Mouse (Mus musculus) heart, embryonic 12.5 days (tissue): ENCODE measurements at regions not wholly inside any gene's neighbourhood (a gene's known extent, or its start where the extent isn't known, plus 50 kb on each side); places are given as distances from the start of the nearest gene placed in this dataset.

Source experiments
- ATAC-seq: fragments of 200-750 bp; cut with Nextera tagmentation; 2 replicates; pipeline ENCODE4 v1.8.0; 2017; ENCODE audit warnings: moderate TSS enrichment, moderate library complexity; ENCODE audit not compliant: insufficient number of reproducible peaks, low FRiP score
- H3K27ac ChIP-seq: fragments of 300-500 bp; sonication (generic); 2 replicates; pipeline ENCODE4 v1.5.1; 2016; ENCODE audit warnings: mild to moderate bottlenecking, moderate library complexity; ENCODE audit not compliant: poor library complexity, severe bottlenecking
- H3K27me3 ChIP-seq: fragments of 300-500 bp; sonication (generic); replicated peaks from 2 replicates; pipeline ENCODE4 v1.6.1; 2016; ENCODE audit warnings: mild to moderate bottlenecking, moderate library complexity
- H3K36me3 ChIP-seq: fragments of 300-500 bp; sonication (generic); 2 replicates; pipeline ENCODE4 v1.6.1; 2016; ENCODE audit warnings: mild to moderate bottlenecking, moderate library complexity
- H3K4me1 ChIP-seq: fragments of 300-500 bp; sonication (generic); replicated peaks from 2 replicates; pipeline ENCODE4 v1.6.1; 2016; ENCODE audit warnings: mild to moderate bottlenecking
- H3K4me2 ChIP-seq: fragments of 300-500 bp; sonication (generic); 2 replicates; pipeline ENCODE4 v1.6.1; 2016; ENCODE audit warnings: mild to moderate bottlenecking, moderate library complexity
- H3K4me3 ChIP-seq: fragments of 300-500 bp; sonication (generic); 2 replicates; pipeline ENCODE4 v1.5.1; 2016; ENCODE audit warnings: mild to moderate bottlenecking
- H3K9ac ChIP-seq: fragments of 300-500 bp; sonication (generic); 2 replicates; pipeline ENCODE4 v1.6.1; 2016; ENCODE audit warnings: mild to moderate bottlenecking, moderate library complexity
- H3K9me3 ChIP-seq: fragments of 300-500 bp; sonication (generic); replicated peaks from 2 replicates; pipeline ENCODE4 v1.6.1; 2016; ENCODE audit warnings: mild to moderate bottlenecking, moderate library complexity
- WGBS: fragments of 180-500 bp; shearing (Covaris S2); methylation state at CpG from one replicate; pipeline ENCODE4 v1.1.7; 2016; 5-methylcytosine and 5-hydroxymethylcytosine counted together

DNA sequence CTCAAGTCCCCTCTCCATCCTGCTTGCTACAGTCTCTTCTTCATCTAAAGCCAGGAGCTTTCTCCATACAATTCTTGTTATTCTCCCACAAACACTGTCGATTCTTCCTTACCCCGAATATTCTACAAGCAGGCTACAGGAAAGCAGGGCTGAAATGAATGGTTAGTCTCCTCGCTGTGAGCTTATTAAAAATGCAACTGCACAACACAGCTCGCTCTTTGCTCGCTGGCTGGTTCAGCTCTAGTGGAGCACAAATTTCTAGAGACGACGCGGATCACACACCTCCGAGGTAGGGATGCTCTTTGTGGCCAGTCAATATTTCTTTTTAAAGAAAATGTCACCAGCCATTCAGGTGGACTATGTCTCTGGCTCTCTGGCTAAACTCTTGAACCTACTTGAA is 425.9 kb downstream of the Nedd1 start:
- no peaks in the 10 kb centered on the region for H3K36me3 ChIP-seq
- no peak overlapping the region for H3K9ac ChIP-seq
- ATAC-seq: no peak
- WGBS: 89% methylated on average over 9 of the region's 9 CpGs
- H3K9me3 ChIP-seq: no peaks in the 10 kb centered on the region
- no peak overlapping the region for H3K4me3 ChIP-seq
- no peaks in the 10 kb centered on the region for H3K27me3 ChIP-seq
- H3K27ac ChIP-seq: no peak overlapping the region
- no peak overlapping the region for H3K4me2 ChIP-seq
- H3K4me1 ChIP-seq: no peaks in the 10 kb centered on the region

DNA sequence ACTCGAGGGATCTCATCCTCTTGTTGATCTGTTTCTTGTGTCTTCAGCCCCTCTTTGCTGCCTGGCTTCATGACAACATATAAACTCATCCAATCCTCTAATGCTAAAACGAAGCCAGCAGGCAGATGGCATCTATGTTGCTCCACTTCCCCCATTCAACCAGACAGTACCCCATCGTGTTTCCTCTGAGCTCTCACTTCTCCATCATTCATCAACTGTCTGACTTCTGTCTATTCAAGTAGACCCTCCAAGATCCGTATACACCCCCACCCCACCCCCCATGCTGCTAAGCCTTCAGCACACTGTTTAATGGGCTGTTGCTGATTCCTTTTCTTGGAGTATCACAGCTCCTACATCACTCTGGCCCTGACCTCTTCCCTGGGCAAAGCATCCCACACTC is 429.0 kb downstream of the Nedd1 start:
- Histone ChIP-seq H3K9ac (no peak overlapping the region), H3K27me3 (no peaks in the 10 kb centered on the region), H3K4me1 (no peaks in the 10 kb centered on the region), H3K27ac (no peak overlapping the region), H3K4me2 (no peak overlapping the region), H3K36me3 (no peaks in the 10 kb centered on the region), H3K9me3 (no peaks in the 10 kb centered on the region), H3K4me3 (no peak overlapping the region)
- WGBS: 60% methylated on average over 4 of the region's 4 CpGs
- no peak for ATAC-seq

DNA sequence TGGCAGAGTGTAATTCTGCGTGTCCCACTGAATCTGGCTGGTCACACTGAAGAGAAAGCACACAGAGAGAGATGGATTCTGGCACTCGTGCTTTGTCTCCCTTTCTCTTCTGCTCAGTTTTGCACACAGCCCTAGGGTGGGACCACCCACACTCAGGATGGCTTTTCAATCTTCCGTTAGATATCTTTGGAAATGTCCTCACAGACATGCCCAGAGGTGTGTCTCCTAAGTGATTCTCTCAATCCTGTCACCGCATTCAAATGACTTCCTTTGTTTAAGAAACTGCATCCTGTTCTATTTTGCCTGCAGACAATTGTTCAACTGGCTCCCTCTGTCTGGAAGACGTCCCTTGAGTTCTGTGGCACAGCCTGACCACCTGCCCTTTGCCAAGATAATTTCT is 433.0 kb downstream of the Nedd1 start:
- Histone ChIP-seq H3K9ac (no peak overlapping the region), H3K36me3 (no peaks in the 10 kb centered on the region), H3K9me3 (no peaks in the 10 kb centered on the region), H3K27ac (no peak overlapping the region), H3K27me3 (no peaks in the 10 kb centered on the region), H3K4me1 (no peaks in the 10 kb centered on the region), H3K4me2 (no peak overlapping the region), H3K4me3 (no peak overlapping the region)
- 57% methylated on average over 5 of the region's 5 CpGs for WGBS
- no peak for ATAC-seq

DNA sequence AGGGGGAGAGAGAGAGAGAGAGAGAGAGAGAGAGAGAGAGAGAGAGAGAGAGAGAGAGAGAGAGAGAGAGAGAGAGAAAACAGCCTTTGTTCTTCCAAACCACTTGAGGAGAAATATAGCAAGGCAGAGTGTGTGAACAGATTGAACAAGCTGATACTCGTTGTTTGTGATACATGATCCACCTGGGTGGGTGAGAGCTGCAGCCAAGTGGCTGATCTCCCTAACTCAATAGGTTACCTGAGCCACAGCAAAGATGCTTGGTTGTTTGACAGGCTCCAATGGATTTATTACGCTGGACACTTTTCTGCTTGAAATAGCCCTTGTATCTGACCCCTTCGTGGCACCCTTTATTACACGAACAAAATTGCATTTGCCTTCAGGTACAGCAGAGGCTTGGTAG is 438.0 kb downstream of the Nedd1 start:
- no peak for ATAC-seq
- H3K4me2 ChIP-seq: no peak overlapping the region
- no peak overlapping the region for H3K9ac ChIP-seq
- no peaks in the 10 kb centered on the region for H3K9me3 ChIP-seq
- H3K27me3 ChIP-seq: no peaks in the 10 kb centered on the region
- H3K4me1 ChIP-seq: no peaks in the 10 kb centered on the region
- H3K4me3 ChIP-seq: no peak overlapping the region
- WGBS: 68% methylated on average over 4 of the region's 4 CpGs
- H3K36me3 ChIP-seq: no peaks in the 10 kb centered on the region
- H3K27ac ChIP-seq: no peak overlapping the region

DNA sequence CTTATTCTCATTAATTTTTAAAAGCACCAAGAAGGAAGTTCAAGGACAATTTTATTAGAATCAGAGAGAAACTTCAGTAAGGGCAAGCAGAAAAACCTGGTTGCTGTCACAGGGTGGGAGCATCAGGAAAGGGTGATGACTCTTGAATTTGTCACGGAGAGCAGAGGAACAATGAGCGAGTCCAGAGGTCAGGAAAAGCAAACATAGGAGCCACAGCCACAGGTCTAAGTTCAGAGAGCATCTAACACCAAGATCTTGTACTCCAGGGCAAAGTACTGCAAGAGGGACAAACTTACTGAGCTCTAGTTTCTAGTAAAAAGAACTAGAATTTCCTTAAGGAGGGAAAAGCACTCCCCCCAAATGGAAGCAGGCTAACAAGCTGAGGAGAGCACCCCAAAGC is 444.2 kb downstream of the Nedd1 start:
- no peak overlapping the region for H3K9ac ChIP-seq
- no peaks in the 10 kb centered on the region for H3K36me3 ChIP-seq
- H3K4me1 ChIP-seq: no peaks in the 10 kb centered on the region
- no peak overlapping the region for H3K4me3 ChIP-seq
- ATAC-seq: no peak
- no peak overlapping the region for H3K4me2 ChIP-seq
- 49% methylated on average over 2 of the region's 2 CpGs for WGBS
- H3K27ac ChIP-seq: no peak overlapping the region
- no peaks in the 10 kb centered on the region for H3K9me3 ChIP-seq
- no peaks in the 10 kb centered on the region for H3K27me3 ChIP-seq

DNA sequence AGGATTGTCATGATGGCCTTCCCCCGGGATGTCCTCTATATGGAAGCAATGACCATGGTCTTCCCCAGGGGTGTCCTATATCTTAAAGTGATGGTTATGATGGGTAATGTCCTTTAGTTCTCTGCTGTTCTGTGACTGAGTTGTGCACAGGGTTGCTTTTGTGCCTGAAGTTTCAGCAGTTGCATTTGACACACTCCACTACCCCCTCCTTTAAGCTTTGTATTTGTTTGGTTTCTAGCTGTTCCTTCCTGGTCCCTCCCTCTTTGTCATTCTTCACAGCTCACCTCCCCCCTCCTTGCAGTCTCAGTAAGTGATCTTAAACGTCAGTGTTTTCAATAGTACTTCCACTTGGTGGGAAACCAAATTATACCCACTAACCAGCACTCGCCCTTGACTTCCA is 464.4 kb downstream of the Nedd1 start:
- Histone ChIP-seq H3K9me3 (no peaks in the 10 kb centered on the region), H3K9ac (no peak overlapping the region), H3K4me1 (peaks cover 4% of the 10 kb centered on the region; the same call in 1 of the 2 replicates), H3K4me2 (no peak overlapping the region), H3K27ac (no peak overlapping the region), H3K36me3 (no peaks in the 10 kb centered on the region), H3K4me3 (no peak overlapping the region), H3K27me3 (no peaks in the 10 kb centered on the region)
- ATAC-seq: no peak
- 55% methylated on average over 3 of the region's 3 CpGs for WGBS

DNA sequence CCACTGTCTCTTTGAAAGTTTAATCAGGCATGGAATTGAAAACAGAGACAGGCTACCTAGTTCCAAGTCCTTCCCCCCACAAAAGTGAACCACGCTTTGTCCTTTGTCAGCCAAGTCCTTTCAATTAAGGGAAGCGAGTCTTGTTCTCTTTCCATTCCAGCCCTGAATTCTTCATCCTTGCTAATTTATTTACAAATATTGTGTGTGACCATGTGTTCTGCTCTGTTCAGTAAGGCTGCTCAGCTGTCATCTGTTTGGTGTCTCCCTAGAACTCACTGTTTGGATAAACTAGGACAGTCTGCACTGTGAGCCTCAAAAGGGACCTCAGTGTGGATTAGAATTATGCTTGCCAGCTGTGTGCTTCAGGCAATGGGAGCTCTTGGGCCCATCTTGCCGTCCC is 473.6 kb downstream of the Nedd1 start:
- no peaks in the 10 kb centered on the region for H3K27me3 ChIP-seq
- no peak for ATAC-seq
- H3K4me3 ChIP-seq: no peak overlapping the region
- H3K27ac ChIP-seq: no peak overlapping the region
- no peaks in the 10 kb centered on the region for H3K4me1 ChIP-seq
- 79% methylated on average over 3 of the region's 3 CpGs for WGBS
- H3K9me3 ChIP-seq: no peaks in the 10 kb centered on the region
- H3K4me2 ChIP-seq: no peak overlapping the region
- H3K36me3 ChIP-seq: no peaks in the 10 kb centered on the region
- no peak overlapping the region for H3K9ac ChIP-seq

DNA sequence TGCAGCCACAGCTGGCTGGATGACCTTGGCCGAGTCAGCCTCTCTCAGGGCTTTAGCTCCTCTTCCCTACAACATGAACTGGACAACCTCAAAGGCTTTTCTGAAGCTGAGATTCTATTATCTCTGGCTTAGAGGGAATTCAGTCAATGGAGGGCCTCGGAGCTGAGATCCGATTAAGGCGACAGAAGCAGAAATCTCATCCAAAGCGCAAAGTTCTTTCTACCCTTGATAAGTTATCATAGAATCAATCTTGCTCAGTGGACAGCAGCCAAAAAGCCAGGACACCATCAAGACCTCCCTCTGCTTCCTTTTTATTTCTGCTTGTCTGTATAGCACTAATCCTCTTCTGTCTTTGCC is 474.8 kb downstream of the Nedd1 start:
- no peaks in the 10 kb centered on the region for H3K4me1 ChIP-seq
- no peaks in the 10 kb centered on the region for H3K36me3 ChIP-seq
- no peak overlapping the region for H3K9ac ChIP-seq
- 31% methylated on average over 5 of the region's 5 CpGs for WGBS
- no peak for ATAC-seq
- H3K9me3 ChIP-seq: no peaks in the 10 kb centered on the region
- no peak overlapping the region for H3K4me2 ChIP-seq
- H3K27ac ChIP-seq: no peak overlapping the region
- no peak overlapping the region for H3K4me3 ChIP-seq
- H3K27me3 ChIP-seq: no peaks in the 10 kb centered on the region

DNA sequence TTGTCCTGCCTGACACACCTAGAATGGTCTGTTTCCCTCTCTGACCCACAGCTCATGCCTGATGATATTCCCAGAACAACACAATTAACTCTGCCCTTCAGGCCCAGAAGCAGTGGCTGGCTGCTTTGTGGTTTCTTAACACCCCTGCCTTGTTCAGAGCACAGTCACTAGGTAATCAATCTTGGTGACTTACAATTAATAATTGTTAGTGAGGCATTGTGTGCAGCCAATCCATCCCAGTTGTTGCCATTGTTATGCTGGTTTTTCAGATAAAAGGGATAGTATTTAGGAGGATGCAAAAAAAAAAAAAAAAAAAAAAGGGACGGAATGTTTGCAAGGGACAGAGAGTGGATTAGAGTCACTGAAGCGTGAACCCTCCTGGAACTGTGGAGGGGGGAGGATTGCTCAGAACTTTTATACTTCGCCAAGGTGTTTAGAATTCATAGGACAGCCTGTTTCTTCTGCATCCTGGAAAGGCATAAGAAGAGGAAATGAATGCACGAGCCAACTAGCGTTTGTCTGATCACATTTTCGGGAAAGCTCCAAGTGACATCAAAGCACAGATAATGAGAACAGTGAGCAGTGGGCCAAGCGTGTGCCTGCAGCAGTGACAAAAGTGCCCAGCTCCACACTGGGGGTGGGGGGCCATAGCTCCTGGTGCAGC is 475.3 kb downstream of the Nedd1 start:
- Histone ChIP-seq H3K4me2 (no peak overlapping the region), H3K27ac (no peak overlapping the region), H3K9me3 (no peaks in the 10 kb centered on the region), H3K4me1 (no peaks in the 10 kb centered on the region), H3K9ac (no peak overlapping the region), H3K36me3 (no peaks in the 10 kb centered on the region), H3K4me3 (no peak overlapping the region), H3K27me3 (no peaks in the 10 kb centered on the region)
- 30% methylated on average over 7 of the region's 7 CpGs for WGBS
- no peak for ATAC-seq

DNA sequence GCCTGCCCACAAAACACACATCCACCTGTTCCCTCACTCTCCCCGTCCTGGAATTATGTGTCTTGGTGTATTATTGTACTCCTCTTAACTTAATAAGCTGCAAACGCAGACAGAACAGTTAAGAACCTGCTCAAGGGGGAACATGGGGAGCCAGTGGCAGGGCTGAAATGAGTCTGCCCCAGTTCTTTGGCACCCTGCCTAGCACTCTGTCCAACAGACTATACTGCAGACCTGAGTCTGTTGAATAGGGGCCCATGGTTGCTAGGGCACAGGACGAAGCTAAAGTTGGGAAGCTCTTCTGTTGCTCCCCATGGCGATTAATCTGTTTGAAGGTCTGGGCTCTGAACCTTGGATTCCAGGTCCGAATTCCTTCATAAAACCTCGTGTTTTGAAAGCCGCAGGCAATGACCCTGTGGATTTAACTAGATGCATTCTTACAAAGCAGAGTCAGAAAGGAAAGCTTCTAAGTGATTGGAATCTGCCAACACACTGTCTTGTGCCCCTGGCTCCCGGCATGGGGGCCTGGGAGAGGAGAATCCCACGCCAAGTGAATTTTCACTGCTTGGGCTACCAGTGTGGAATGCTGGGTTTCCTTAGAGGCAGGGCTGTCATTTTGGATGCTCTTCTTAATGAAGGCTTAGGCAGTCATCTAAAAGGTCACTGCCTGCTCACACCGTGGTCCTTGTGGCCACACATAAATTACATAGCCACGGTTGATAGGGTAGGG is 479.3 kb downstream of the Nedd1 start:
- Histone ChIP-seq H3K9ac (no peak overlapping the region), H3K27ac (no peak overlapping the region), H3K4me1 (no peaks in the 10 kb centered on the region), H3K36me3 (no peaks in the 10 kb centered on the region), H3K4me3 (no peak overlapping the region), H3K9me3 (no peaks in the 10 kb centered on the region), H3K4me2 (no peak overlapping the region), H3K27me3 (no peaks in the 10 kb centered on the region)
- ATAC-seq: no peak
- WGBS: 68% methylated on average over 11 of the region's 11 CpGs

DNA sequence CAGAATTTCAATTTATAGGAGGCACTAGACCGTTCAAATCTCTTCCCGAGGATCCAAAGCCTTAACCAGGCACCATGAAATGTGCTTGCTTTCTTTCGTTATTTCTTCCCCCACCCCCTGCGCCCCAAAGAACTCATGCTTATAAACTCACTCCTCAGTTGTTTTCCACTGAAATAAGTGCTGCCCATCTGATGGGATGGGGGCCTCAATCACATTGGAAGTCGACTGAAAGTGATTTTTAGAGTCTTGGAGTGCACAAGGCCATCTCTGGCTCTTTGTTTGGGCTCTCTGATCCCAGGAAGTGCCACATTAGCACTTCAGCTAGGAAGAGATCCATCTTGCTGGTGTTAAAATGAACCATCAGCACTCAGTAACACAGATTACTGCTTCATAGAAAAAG is 484.3 kb downstream of the Nedd1 start:
- no peak overlapping the region for H3K4me3 ChIP-seq
- no peaks in the 10 kb centered on the region for H3K36me3 ChIP-seq
- no peak overlapping the region for H3K9ac ChIP-seq
- H3K4me2 ChIP-seq: no peak overlapping the region
- no peak overlapping the region for H3K27ac ChIP-seq
- H3K27me3 ChIP-seq: no peaks in the 10 kb centered on the region
- H3K4me1 ChIP-seq: no peaks in the 10 kb centered on the region
- no peak for ATAC-seq
- 69% methylated on average over 5 of the region's 5 CpGs for WGBS
- no peaks in the 10 kb centered on the region for H3K9me3 ChIP-seq

DNA sequence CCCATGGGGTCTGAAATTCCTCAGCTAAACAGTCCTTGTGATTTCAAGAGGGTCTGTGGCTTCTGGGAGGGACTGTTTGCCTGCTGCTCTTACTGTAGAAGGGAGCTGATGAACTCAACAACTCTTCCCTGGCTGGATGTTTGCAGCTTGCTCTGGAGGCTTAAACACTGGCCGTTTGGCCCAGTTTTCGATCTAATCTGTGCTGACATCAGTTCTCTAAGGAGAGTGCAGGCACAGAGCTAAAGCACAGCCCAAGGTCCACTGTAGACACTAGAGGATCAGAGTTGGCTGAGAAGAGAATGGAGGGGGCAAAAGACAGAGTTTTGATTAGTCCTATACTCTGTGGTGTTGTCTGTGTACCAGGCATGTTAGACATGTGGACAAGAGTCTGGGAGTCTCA is 490.1 kb downstream of the Nedd1 start:
- no peak for ATAC-seq
- 33% methylated on average over 2 of the region's 2 CpGs for WGBS

More for the DNA sequence above, 490.1 kb downstream of the Nedd1 start:
- no peaks in the 10 kb centered on the region for H3K36me3 ChIP-seq
- H3K27me3 ChIP-seq: no peaks in the 10 kb centered on the region
- no peak overlapping the region for H3K9ac ChIP-seq
- H3K4me1 ChIP-seq: no peaks in the 10 kb centered on the region
- H3K27ac ChIP-seq: no peak overlapping the region
- no peaks in the 10 kb centered on the region for H3K9me3 ChIP-seq
- H3K4me3 ChIP-seq: no peak overlapping the region
- no peak overlapping the region for H3K4me2 ChIP-seq
